Mouse (Mus musculus) E14TG2a.4 (cell line): ENCODE measurements around the gene Nfib.

Source experiments
- CTCF ChIP-seq: conservative IDR thresholded peaks from 2 replicates; pipeline ENCODE4 v1.5.1; 2014; ENCODE audit warnings: low read length
- NANOG ChIP-seq: IDR thresholded peaks from 2 replicates; pipeline ENCODE4 v1.6.1; 2014; ENCODE audit warnings: borderline replicate concordance, low read length, mixed read lengths
- POU5F1 ChIP-seq: IDR thresholded peaks from 2 replicates; pipeline ENCODE4 v1.6.1; 2014; ENCODE audit warnings: low read length, borderline replicate concordance

GRCm38 (mm10) chr4:82452905-82453304 lies 252.6 kb downstream of the Nfib start:
- no peak for TF ChIP-seq CTCF
- TF ChIP-seq NANOG, result no peak
- no peak for TF ChIP-seq POU5F1
